Mouse (Mus musculus) liver, adult 2 months (tissue): ENCODE data around the gene Efna4. TPM values are rescaled to one million over a fixed set of nuclear protein-coding genes. Genes with fewer than 3 reads are reported as not detected.

Source experiments
- DNase-seq: peaks from one replicate; pipeline ENCODE4 v3.0.0-alpha.2; 2011; ENCODE audit warnings: low read depth, low spot score; ENCODE audit errors: extremely low read depth
- H3K27ac ChIP-seq: fragments of 200-500 bp; replicated peaks from 2 replicates; pipeline ENCODE4 v1.5.1; 2012; ENCODE audit warnings: low read depth, mild to moderate bottlenecking, control low read depth, inconsistent platforms, low read length; ENCODE audit not compliant: insufficient read depth
- H3K27me3 ChIP-seq: fragments of 200-500 bp; 2 replicates; pipeline ENCODE4 v1.6.1; 2012; ENCODE audit warnings: mild to moderate bottlenecking, moderate library complexity, low read length, inconsistent platforms; ENCODE audit not compliant: control insufficient read depth, insufficient read depth
- H3K36me3 ChIP-seq: fragments of 200-500 bp; 2 replicates; pipeline ENCODE4 v1.6.1; 2012; ENCODE audit warnings: low read length, inconsistent platforms; ENCODE audit not compliant: control insufficient read depth, insufficient read depth
- H3K4me1 ChIP-seq: fragments of 200-500 bp; 2 replicates; pipeline ENCODE4 v1.6.1; 2011; ENCODE audit warnings: low read length; ENCODE audit not compliant: control insufficient read depth, insufficient read depth
- H3K4me3 ChIP-seq: fragments of 200-500 bp; 2 replicates; pipeline ENCODE4 v1.5.1; 2011; ENCODE audit warnings: low read depth, mild to moderate bottlenecking, control low read depth, low read length, moderate library complexity; ENCODE audit not compliant: insufficient read depth
- H3K79me2 ChIP-seq: fragments of 200-500 bp; 2 replicates; pipeline ENCODE4 v1.6.1; 2012; ENCODE audit warnings: inconsistent platforms, mild to moderate bottlenecking, low read length, moderate library complexity; ENCODE audit not compliant: control insufficient read depth, insufficient read depth
- H3K9ac ChIP-seq: fragments of 200-500 bp; 2 replicates; pipeline ENCODE4 v1.6.1; 2012; ENCODE audit warnings: low read depth, mild to moderate bottlenecking, control low read depth, inconsistent platforms, low read length
- CTCF ChIP-seq: fragments of 200-500 bp; IDR thresholded peaks from 2 replicates; pipeline ENCODE4 v1.5.1; 2011; ENCODE audit warnings: low read depth, low read length, control low read depth
- POLR2A ChIP-seq: fragments of 200-500 bp; IDR thresholded peaks from 2 replicates; pipeline ENCODE4 v1.6.1; 2011; ENCODE audit warnings: low read length, control low read depth; ENCODE audit not compliant: insufficient read depth; ENCODE audit errors: extremely low read depth
- WGBS: fragments of 180-500 bp; shearing (Covaris S2); methylation state at CpG from one replicate; pipeline ENCODE4 v1.1.7; 2018; 5-methylcytosine and 5-hydroxymethylcytosine counted together
- polyA plus RNA-seq: library from polyadenylated mRNA; depleted of rRNA; stranded (reverse); fragments of >200 nt; gene quantifications from 2 replicates; pipeline ENCODE4 v1.2.3, GENCODE M21; 2012
- total RNA-seq: library from RNA; depleted of rRNA; stranded (reverse); fragments of >200 nt; gene quantifications from 2 replicates; pipeline ENCODE4 v1.2.3, GENCODE M21; 2014

Efna4 gene
- total and polyA plus RNA-seq, 2 experiments = 0.06 TPM; not detected in 1

GRCm38 (mm10) chr3:89331561-89331960, 6.3 kb downstream of the Efna4 start:
- DNase-seq = no peak
- 85% methylated on average over 13 of the region's 13 CpGs for WGBS
- no peak overlapping the region for H3K9ac ChIP-seq
- no peaks in the 10 kb centered on the region for H3K79me2 ChIP-seq
- H3K27ac ChIP-seq = no peak overlapping the region
- H3K4me1 ChIP-seq = peaks cover 2% of the 10 kb centered on the region; the same call in 1 of the 2 replicates
- no peaks in the 10 kb centered on the region for H3K36me3 ChIP-seq
- no peaks in the 10 kb centered on the region for H3K27me3 ChIP-seq
- H3K4me3 ChIP-seq = no peak overlapping the region
- TF ChIP-seq POLR2A = no peak
- TF ChIP-seq CTCF = no peak

DNA sequence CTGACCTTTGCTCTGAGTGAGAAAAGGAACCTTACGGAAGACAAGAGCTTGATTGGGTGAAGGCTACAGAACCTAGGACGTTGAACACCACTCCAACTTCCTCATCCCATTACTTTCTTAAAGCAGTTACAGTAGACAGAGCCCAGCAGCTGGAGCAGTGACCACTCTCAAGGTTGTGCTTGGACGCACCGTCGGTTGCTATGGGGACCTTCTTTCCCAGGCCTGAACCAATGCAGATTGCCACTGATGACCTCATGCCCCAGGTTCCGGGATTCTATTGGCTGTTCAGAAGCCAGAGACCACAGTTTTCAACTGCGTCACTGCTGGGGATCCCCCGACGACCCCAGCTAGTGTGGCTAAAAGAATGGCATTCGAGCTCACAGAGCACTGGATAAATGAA, 6.9 kb downstream of the Efna4 start:
- Histone ChIP-seq H3K9ac (no peak overlapping the region), H3K4me3 (no peak overlapping the region), H3K27me3 (no peaks in the 10 kb centered on the region), H3K27ac (no peak overlapping the region), H3K4me1 (peaks cover 2% of the 10 kb centered on the region; the same call in 1 of the 2 replicates), H3K36me3 (no peaks in the 10 kb centered on the region), H3K79me2 (no peaks in the 10 kb centered on the region)
- TF ChIP-seq POLR2A (no peak), CTCF (no peak)
- DNase-seq = no peak
- WGBS = 44% methylated on average over 10 of the region's 10 CpGs

DNA sequence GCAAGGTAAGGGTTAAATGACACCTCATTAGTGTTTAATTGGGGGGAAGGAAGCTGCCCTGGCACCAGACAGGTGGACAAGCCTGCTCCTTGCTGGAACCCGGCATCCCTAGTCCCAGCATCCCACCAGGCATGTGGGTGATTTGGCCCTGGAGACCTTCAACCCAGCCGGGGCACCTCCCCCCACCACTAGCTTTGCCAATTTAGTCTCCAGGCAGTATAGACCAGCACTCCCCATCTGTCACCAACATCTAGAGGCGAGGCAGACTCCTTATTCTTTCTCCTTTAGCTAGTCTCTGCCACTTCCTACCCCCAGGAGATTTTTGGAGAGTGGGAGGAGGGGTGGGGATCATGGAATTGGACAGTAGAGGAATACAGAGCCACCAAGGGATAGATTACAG, 7.5 kb downstream of the Efna4 start:
- 70% methylated on average over 3 of the region's 3 CpGs for WGBS
- H3K79me2 ChIP-seq = no peaks in the 10 kb centered on the region
- no peak overlapping the region for H3K4me3 ChIP-seq
- H3K36me3 ChIP-seq = no peaks in the 10 kb centered on the region
- DNase-seq = no peak
- H3K27ac ChIP-seq = no peak overlapping the region
- no peak overlapping the region for H3K9ac ChIP-seq
- no peaks in the 10 kb centered on the region for H3K27me3 ChIP-seq
- H3K4me1 ChIP-seq = peaks cover 2% of the 10 kb centered on the region; the same call in 1 of the 2 replicates
- TF ChIP-seq CTCF = no peak
- TF ChIP-seq POLR2A = no peak

- WGBS = 29% methylated on average over 4 of the region's 4 CpGs
- TF ChIP-seq POLR2A = no peak
- no peak for TF ChIP-seq CTCF
- Histone ChIP-seq H3K27me3 (no peaks in the 10 kb centered on the region), H3K79me2 (no peaks in the 10 kb centered on the region), H3K9ac (no peak overlapping the region), H3K36me3 (no peaks in the 10 kb centered on the region), H3K4me1 (peaks cover 2% of the 10 kb centered on the region; the same call in 1 of the 2 replicates), H3K27ac (no peak overlapping the region), H3K4me3 (no peak overlapping the region)
- no peak for DNase-seq
Measured at GRCm38 (mm10) chr3:89328623-89329022, 9.2 kb downstream of the Efna4 start.

DNA sequence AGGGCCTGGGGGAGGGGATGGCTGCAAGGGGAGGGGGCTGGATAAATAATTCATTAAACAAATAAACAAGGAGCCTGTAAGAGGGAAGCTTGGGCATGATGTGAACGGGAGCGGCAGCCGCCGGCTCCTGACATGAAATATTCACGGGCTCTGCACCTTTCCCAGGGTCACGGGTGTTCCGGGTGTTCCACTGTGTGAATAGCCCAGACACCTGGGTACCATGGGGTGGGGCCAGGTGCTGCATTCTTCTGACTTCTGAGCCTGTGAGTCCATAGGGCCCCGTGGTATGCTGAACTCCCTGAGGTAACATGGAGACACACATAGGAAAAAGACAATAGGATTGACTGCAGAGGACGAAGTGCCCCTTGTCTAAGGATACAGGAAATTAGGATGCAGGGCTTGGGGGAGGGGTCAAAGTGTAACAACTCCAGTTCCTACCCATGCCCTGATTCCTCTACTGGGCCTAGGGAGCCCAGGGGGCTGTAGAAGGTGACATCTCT, 10.4 kb downstream of the Efna4 start:
- no peak overlapping the region for H3K4me3 ChIP-seq
- H3K4me1 ChIP-seq = peaks cover 5% of the 10 kb centered on the region
- no peak for TF ChIP-seq CTCF
- no peak for TF ChIP-seq POLR2A
- no peaks in the 10 kb centered on the region for H3K36me3 ChIP-seq
- no peak overlapping the region for H3K27ac ChIP-seq
- H3K27me3 ChIP-seq = peaks cover 8% of the 10 kb centered on the region; the same call in 1 of the 2 replicates
- H3K9ac ChIP-seq = no peak overlapping the region
- H3K79me2 ChIP-seq = no peaks in the 10 kb centered on the region
- 62% methylated on average over 9 of the region's 9 CpGs for WGBS
- DNase-seq = no peak

- 94% methylated on average over 8 of the region's 8 CpGs for WGBS
- TF ChIP-seq CTCF = no peak
- no peak for TF ChIP-seq POLR2A
- peaks cover 23% of the 10 kb centered on the region for H3K27me3 ChIP-seq
- H3K4me3 ChIP-seq = no peak overlapping the region
- H3K27ac ChIP-seq = no peak overlapping the region
- H3K9ac ChIP-seq = no peak overlapping the region
- H3K79me2 ChIP-seq = no peaks in the 10 kb centered on the region
- peaks cover 15% of the 10 kb centered on the region for H3K4me1 ChIP-seq
- H3K36me3 ChIP-seq = no peaks in the 10 kb centered on the region
- no peak for DNase-seq
Measured at GRCm38 (mm10) chr3:89325882-89326281, 11.9 kb downstream of the Efna4 start.
